Mouse (Mus musculus): ENCODE results near the gene 1700008P02Rik. TPM values are rescaled to one million over a fixed set of nuclear protein-coding genes. Genes with fewer than 3 reads are reported as not detected.
"Not testable (repeated sequence)": the region's sequence is repeated elsewhere in the genome, so short reads cannot be mapped to it uniquely, and the experiment has no call there.

Gene 1700008P02Rik
- not detected in 2 replicates for polyA plus RNA-seq (2012; rRNA removed)

- TF ChIP-seq POLR2A (IDR thresholded peaks at IDR 0.05; ENCODE audit: low read depth, low read length), result no peak
- TF ChIP-seq CTCF (conservative IDR thresholded peaks at IDR 0.05; ENCODE audit: insufficient read depth, insufficient read length, low read depth, low read length), result no peak
- Histone ChIP-seq H3K27me3 (replicated peaks; ENCODE audit: control insufficient read depth, insufficient read depth, low read length) (no peaks in the 10 kb centered on the region), H3K4me1 (ENCODE audit: control insufficient read depth, insufficient read depth, low read length) (no peaks in the 10 kb centered on the region), H3K4me3 (ENCODE audit: insufficient read depth, low read depth, low read length) (no peak within 1 kb of the TSS), H3K36me3 (ENCODE audit: control insufficient read depth, insufficient read depth, low read length) (no peaks in the 10 kb centered on the region), H3K27ac (ENCODE audit: insufficient read depth, low read depth, low read length) (no peak within 1 kb of the TSS)
- 94% methylated on average over 7 of the region's 7 CpGs for WGBS
- no peak for DNase-seq
Measured at GRCm38 (mm10) chr3:6620343-6620742, at the start of gene 1700008P02Rik. Gene 1700008P02Rik (minus strand): TSS chr3:6620443.

GRCm38 (mm10) chr3:6649411-6649810 is 29.2 kb upstream of the 1700008P02Rik start:
- Histone ChIP-seq H3K27me3 (replicated peaks; ENCODE audit: control insufficient read depth, insufficient read depth, low read length) (no peaks in the 10 kb centered on the region), H3K4me1 (ENCODE audit: control insufficient read depth, insufficient read depth, low read length) (no peaks in the 10 kb centered on the region), H3K27ac (ENCODE audit: insufficient read depth, low read depth, low read length) (peak overlapping the region; percentile 79), H3K4me3 (ENCODE audit: insufficient read depth, low read depth, low read length) (no peak overlapping the region), H3K36me3 (ENCODE audit: control insufficient read depth, insufficient read depth, low read length) (no peaks in the 10 kb centered on the region)
- WGBS, result 53% methylated on average over 2 of the region's 2 CpGs
- DNase-seq, result peak; percentile 79
- no peak for TF ChIP-seq POLR2A (IDR thresholded peaks at IDR 0.05; ENCODE audit: low read depth, low read length)
- TF ChIP-seq CTCF (conservative IDR thresholded peaks at IDR 0.05; ENCODE audit: insufficient read depth, insufficient read length, low read depth, low read length), result no peak; the same call in 1 of the 2 replicates

- not testable (repeated sequence) for H3K27me3 ChIP-seq (replicated peaks; ENCODE audit: control insufficient read depth, insufficient read depth, low read length); H3K4me1 ChIP-seq (ENCODE audit: control insufficient read depth, insufficient read depth, low read length); H3K27ac ChIP-seq (ENCODE audit: insufficient read depth, low read depth, low read length); DNase-seq; H3K4me3 ChIP-seq (ENCODE audit: insufficient read depth, low read depth, low read length); H3K36me3 ChIP-seq (ENCODE audit: control insufficient read depth, insufficient read depth, low read length)
Measured at GRCm38 (mm10) chr3:6638151-6638550, 17.9 kb upstream of the 1700008P02Rik start.

- peak; percentile 79 for DNase-seq
Measured at GRCm38 (mm10) chr3:6634256-6634655, 14.0 kb upstream of the 1700008P02Rik start.

GRCm38 (mm10) chr3:6617881-6618280 is 2.4 kb downstream of the 1700008P02Rik start:
- H3K4me3 ChIP-seq (ENCODE audit: insufficient read depth, low read depth, low read length), result no peak overlapping the region
- TF ChIP-seq CTCF (conservative IDR thresholded peaks at IDR 0.05; ENCODE audit: insufficient read depth, insufficient read length, low read depth, low read length), result no peak
- no peak for TF ChIP-seq POLR2A (IDR thresholded peaks at IDR 0.05; ENCODE audit: low read depth, low read length)
- H3K27ac ChIP-seq (ENCODE audit: insufficient read depth, low read depth, low read length), result no peak overlapping the region
- no peaks in the 10 kb centered on the region for H3K27me3 ChIP-seq (replicated peaks; ENCODE audit: control insufficient read depth, insufficient read depth, low read length)
- no peaks in the 10 kb centered on the region for H3K36me3 ChIP-seq (ENCODE audit: control insufficient read depth, insufficient read depth, low read length)
- no peaks in the 10 kb centered on the region for H3K4me1 ChIP-seq (ENCODE audit: control insufficient read depth, insufficient read depth, low read length)
- DNase-seq, result peak; percentile 56

More at GRCm38 (mm10) chr3:6634256-6634655, 14.0 kb upstream of the 1700008P02Rik start:
- TF ChIP-seq POLR2A (IDR thresholded peaks at IDR 0.05; ENCODE audit: low read depth, low read length) (no peak), CTCF (conservative IDR thresholded peaks at IDR 0.05; ENCODE audit: insufficient read depth, insufficient read length, low read depth, low read length) (no peak)
- Histone ChIP-seq H3K4me3 (ENCODE audit: insufficient read depth, low read depth, low read length) (no peak overlapping the region), H3K36me3 (ENCODE audit: control insufficient read depth, insufficient read depth, low read length) (no peaks in the 10 kb centered on the region), H3K4me1 (ENCODE audit: control insufficient read depth, insufficient read depth, low read length) (no peaks in the 10 kb centered on the region), H3K27ac (ENCODE audit: insufficient read depth, low read depth, low read length) (no peak overlapping the region), H3K27me3 (replicated peaks; ENCODE audit: control insufficient read depth, insufficient read depth, low read length) (no peaks in the 10 kb centered on the region)
